Mouse (Mus musculus) liver, adult 10 weeks (tissue): Measurements from ENCODE around the gene Crip1. TPM values are rescaled to one million over a fixed set of nuclear protein-coding genes. Genes with fewer than 3 reads are reported as not detected.

Experiments
- polyA plus RNA-seq: library from polyadenylated mRNA; stranded (reverse); fragments of 350-450 nt; fragmentation: Illumina TruSeq; extraction: RNeasy Lipid Tissue Mini Kit (QIAGEN cat#74804); gene quantifications from one replicate; pipeline ENCODE4 v1.2.3, GENCODE M21; 2014; ENCODE audit warnings: low read depth, low replicate concordance

The Crip1 gene
- not detected for polyA plus RNA-seq

GRCm38 (mm10) chr12:113146112-113147057, at the start of gene Crip1:
Crip1 (plus strand) TSS chr12:113146316.

GRCm38 (mm10) chr12:113097749-113098281, 48.3 kb upstream of the Crip1 start, which contains the start of gene Mta1:
Mta1 (plus strand) TSS chr12:113098278.

GRCm38 (mm10) chr12:113139908-113140615, 6.1 kb upstream of the Crip1 start, which contains the start of gene Crip2:
Crip2 (plus strand) TSS chr12:113140236.

GRCm38 (mm10) chr12:113155887-113156539, 9.9 kb downstream of the Crip1 start, which contains the start of gene Tedc1:
Tedc1 (plus strand) TSS chr12:113156421.

GRCm38 (mm10) chr12:113185442-113186291, 39.6 kb downstream of the Crip1 start, which contains the start of gene Tmem121:
Tmem121 (plus strand) TSS chr12:113185930.

Other genes with a start within 250 kb of the Crip1 start
- not detected for gene Jag2, start 216.5 kb upstream of the Crip1 start, polyA plus RNA-seq
- 1.1 TPM for gene Nudt14, start 204.2 kb upstream of the Crip1 start, polyA plus RNA-seq
- gene Btbd6, start 169.8 kb upstream of the Crip1 start, polyA plus RNA-seq, result 1.5 TPM
- 6.3 TPM for gene Brf1, start 145.6 kb upstream of the Crip1 start, polyA plus RNA-seq
- 3.1 TPM for gene Pacs2, start 131.8 kb upstream of the Crip1 start, polyA plus RNA-seq
- not detected for gene Tex22, start 71.8 kb upstream of the Crip1 start, polyA plus RNA-seq
- 5.7 TPM for gene Mta1, start 48.0 kb upstream of the Crip1 start, polyA plus RNA-seq
- 2.4 TPM for gene Crip2, start 6.1 kb upstream of the Crip1 start, polyA plus RNA-seq
- not detected for gene Tedc1, start 10.1 kb downstream of the Crip1 start, polyA plus RNA-seq
- gene Tmem121, start 39.6 kb downstream of the Crip1 start, polyA plus RNA-seq, result not detected